Mouse (Mus musculus) thymus, adult 2 months (tissue): ENCODE measurements around the gene Mras.

Source experiments
- CTCF ChIP-seq: fragments of 200-500 bp; IDR thresholded peaks from 2 replicates; pipeline ENCODE4 v1.5.1; 2012; ENCODE audit warnings: mild to moderate bottlenecking, control low read depth, low read length, moderate library complexity, borderline replicate concordance; ENCODE audit not compliant: control insufficient read depth, poor library complexity, insufficient read depth; ENCODE audit errors: extremely low read depth
- POLR2A ChIP-seq: fragments of 200-500 bp; IDR thresholded peaks from 2 replicates; pipeline ENCODE4 v1.6.1; 2012; ENCODE audit warnings: mild to moderate bottlenecking, low read length, control low read depth, moderate library complexity; ENCODE audit not compliant: control insufficient read depth, poor library complexity, insufficient read depth; ENCODE audit errors: extremely low read depth

DNA sequence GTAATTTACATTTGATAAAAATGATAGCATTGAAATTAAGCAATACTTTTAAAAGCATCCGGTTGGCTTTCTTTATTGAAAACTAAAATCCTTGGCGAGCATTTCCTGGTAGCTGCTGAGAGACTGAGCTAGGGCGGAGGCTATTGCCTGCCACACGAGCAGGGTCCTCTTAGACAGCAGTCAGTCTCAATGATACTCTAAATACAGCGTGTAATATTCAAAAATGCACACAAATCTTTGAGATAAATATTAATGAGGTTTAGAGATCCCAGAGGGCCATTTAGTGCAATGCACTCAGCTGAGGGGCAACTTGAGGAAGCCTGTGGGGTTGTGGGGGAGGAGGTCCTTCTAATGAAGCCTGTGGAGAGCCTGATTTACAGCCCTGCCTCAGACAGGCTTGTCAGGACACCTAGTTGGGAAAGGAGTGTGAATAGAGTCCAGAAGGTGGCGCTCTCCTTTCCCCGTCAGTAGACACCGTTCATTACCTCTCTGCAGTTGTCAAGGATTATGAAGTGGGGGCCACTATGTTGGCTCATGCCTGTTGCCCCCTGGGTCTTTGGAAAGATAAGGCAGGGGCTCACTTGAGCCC is 7.5 kb upstream of the Mras start:
- TF ChIP-seq CTCF (no peak), POLR2A (no peak)
